Mouse (Mus musculus) ES-Bruce4 (cell line): ENCODE data around the gene Tecrl.

Source experiments
- CTCF ChIP-seq: IDR thresholded peaks from one replicate; pipeline ENCODE4 v1.8.1; 2011; ENCODE audit warnings: low read depth, low read length
- POLR2A ChIP-seq: IDR thresholded peaks from one replicate; pipeline ENCODE4 v1.8.1; 2011; ENCODE audit warnings: low read length; ENCODE audit not compliant: insufficient read depth

DNA sequence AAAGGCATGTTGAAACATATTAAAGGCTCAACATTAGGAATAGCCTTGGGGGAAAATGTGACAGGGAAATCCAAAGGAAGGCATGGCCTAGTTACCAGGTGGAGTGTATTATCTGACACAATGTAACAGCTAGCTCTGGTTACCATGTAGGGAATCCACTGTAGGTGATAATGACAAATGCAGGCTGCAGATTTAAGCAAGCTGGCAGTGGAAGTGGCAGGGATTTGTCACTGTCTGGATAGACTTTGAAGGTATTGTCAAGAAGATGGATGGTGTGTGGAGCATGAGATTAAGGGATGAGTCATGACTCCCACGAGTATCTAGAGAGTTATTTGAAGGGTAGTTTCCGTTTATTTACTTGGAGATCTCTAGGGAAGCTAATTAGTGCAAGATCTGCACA, 3.4 kb downstream of the Tecrl start:
- no peak for TF ChIP-seq POLR2A
- TF ChIP-seq CTCF: no peak
